Mouse (Mus musculus) embryonic facial prominence, embryonic 11.5 days (tissue): Measurements from ENCODE around the gene Rrm2. TPM values are rescaled to one million over a fixed set of nuclear protein-coding genes. Genes with fewer than 3 reads are reported as not detected.

Experiments used
- ATAC-seq: fragments of 200-750 bp; cut with Nextera tagmentation; replicated peaks from 2 replicates; pipeline ENCODE4 v1.8.0; 2017; ENCODE audit warnings: low read depth; ENCODE audit not compliant: insufficient number of reproducible peaks, low FRiP score, low TSS enrichment
- DNase-seq: peaks from one replicate; pipeline ENCODE4 v3.0.0-alpha.2; 2015; ENCODE audit warnings: low spot score
- H3K27ac ChIP-seq: fragments of 300-500 bp; sonication (generic); replicated peaks from 2 replicates; pipeline ENCODE4 v1.5.1; 2014; ENCODE audit warnings: mild to moderate bottlenecking, low read depth, low read length, control low read depth
- H3K27me3 ChIP-seq: fragments of 300-500 bp; sonication (generic); 2 replicates; pipeline ENCODE4 v1.6.1; 2014; ENCODE audit warnings: mild to moderate bottlenecking, low read length, moderate library complexity, mixed read lengths; ENCODE audit not compliant: control insufficient read depth, insufficient read depth
- H3K36me3 ChIP-seq: fragments of 300-500 bp; sonication (generic); replicated peaks from 2 replicates; pipeline ENCODE4 v1.6.1; 2014; ENCODE audit warnings: low read depth, mild to moderate bottlenecking, low read length, moderate library complexity, mixed read lengths; ENCODE audit not compliant: control insufficient read depth, insufficient read depth
- H3K4me1 ChIP-seq: fragments of 300-500 bp; sonication (generic); 2 replicates; pipeline ENCODE4 v1.6.1; 2014; ENCODE audit warnings: low read length, mixed read lengths; ENCODE audit not compliant: control insufficient read depth, insufficient read depth
- H3K4me2 ChIP-seq: fragments of 300-500 bp; sonication (generic); 2 replicates; pipeline ENCODE4 v1.6.1; 2014; ENCODE audit warnings: low read depth, mild to moderate bottlenecking, control low read depth, low read length, moderate library complexity
- H3K4me3 ChIP-seq: fragments of 300-500 bp; sonication (generic); 2 replicates; pipeline ENCODE4 v1.5.1; 2014; ENCODE audit warnings: low read depth, low read length, control low read depth
- H3K9ac ChIP-seq: fragments of 300-500 bp; sonication (generic); replicated peaks from 2 replicates; pipeline ENCODE4 v1.6.1; 2014; ENCODE audit warnings: mild to moderate bottlenecking, control low read depth, low read length
- H3K9me3 ChIP-seq: fragments of 300-500 bp; sonication (generic); replicated peaks from 2 replicates; pipeline ENCODE4 v1.6.1; 2016; ENCODE audit warnings: mild to moderate bottlenecking, low read length, inconsistent platforms, mixed read lengths; ENCODE audit not compliant: control insufficient read depth
- WGBS: fragments of 180-500 bp; shearing (Covaris S2); extraction: QIAGEN DNeasy Blood & Tissue Kit; methylation state at CpG from one replicate; pipeline ENCODE4 v1.1.7; 2014; 5-methylcytosine and 5-hydroxymethylcytosine counted together
- polyA plus RNA-seq: library from polyadenylated mRNA; unstranded; fragments of >200 nt; fragmentation: Nextera tagmentation; extraction: Ambion mirVana; gene quantifications from 2 replicates; pipeline ENCODE4 v1.2.1, GENCODE M21; 2014

Gene Rrm2
- polyA plus RNA-seq, 1 experiment from 2014 or later = 431 TPM

- Histone ChIP-seq H3K36me3 (peaks cover 8% of the 10 kb centered on the region), H3K4me1 (no peaks in the 10 kb centered on the region; the same call in 1 of the 2 replicates), H3K4me3 (peak overlapping the region; percentile 93), H3K9me3 (no peaks in the 10 kb centered on the region), H3K27me3 (no peaks in the 10 kb centered on the region), H3K9ac (peak overlapping the region; percentile 67), H3K27ac (no peak overlapping the region; the same call in 1 of the 2 replicates), H3K4me2 (peak overlapping the region; percentile 82)
- WGBS = under 1% methylated on average over 9 of the region's 9 CpGs
- ATAC-seq (peak; percentile 1; the same call in 1 of the 2 replicates), DNase-seq (no peak)
These were observed 600 bp upstream of the Rrm2 start for GRCm38 (mm10) chr12:24707480-24707802.

- DNase-seq (peak; percentile 38), ATAC-seq (no peak)
- 0 out of 2 replicates have a peak overlapping the region, but pooled peaks have one; percentile 87 for H3K27ac ChIP-seq
- no peaks in the 10 kb centered on the region; the same call in 1 of the 2 replicates for H3K4me1 ChIP-seq
- H3K4me3 ChIP-seq = peak overlapping the region; percentile 93
- no peaks in the 10 kb centered on the region for H3K9me3 ChIP-seq
- H3K36me3 ChIP-seq = peaks cover 11% of the 10 kb centered on the region
- H3K4me2 ChIP-seq = peak overlapping the region; percentile 82
- WGBS = 1% methylated on average over 17 of the region's 17 CpGs
- no peaks in the 10 kb centered on the region for H3K27me3 ChIP-seq
- peak overlapping the region; percentile 97 for H3K9ac ChIP-seq
These were observed 780 bp downstream of the Rrm2 start for GRCm38 (mm10) chr12:24708824-24709218.

GRCm38 (mm10) chr12:24709409-24709808 lies 1.4 kb downstream of the Rrm2 start:
- WGBS = 24% methylated on average over 6 of the region's 6 CpGs
- H3K36me3 ChIP-seq = peaks cover 14% of the 10 kb centered on the region
- H3K4me1 ChIP-seq = no peaks in the 10 kb centered on the region; the same call in 1 of the 2 replicates
- no peaks in the 10 kb centered on the region for H3K9me3 ChIP-seq
- peak overlapping the region; percentile 82 for H3K4me2 ChIP-seq
- H3K4me3 ChIP-seq = peak overlapping the region; percentile 93
- H3K27ac ChIP-seq = 0 out of 2 replicates have a peak overlapping the region, but pooled peaks have one; percentile 13
- no peaks in the 10 kb centered on the region for H3K27me3 ChIP-seq
- peak overlapping the region; percentile 97 for H3K9ac ChIP-seq
- DNase-seq = peak; percentile 42
- no peak for ATAC-seq

DNA sequence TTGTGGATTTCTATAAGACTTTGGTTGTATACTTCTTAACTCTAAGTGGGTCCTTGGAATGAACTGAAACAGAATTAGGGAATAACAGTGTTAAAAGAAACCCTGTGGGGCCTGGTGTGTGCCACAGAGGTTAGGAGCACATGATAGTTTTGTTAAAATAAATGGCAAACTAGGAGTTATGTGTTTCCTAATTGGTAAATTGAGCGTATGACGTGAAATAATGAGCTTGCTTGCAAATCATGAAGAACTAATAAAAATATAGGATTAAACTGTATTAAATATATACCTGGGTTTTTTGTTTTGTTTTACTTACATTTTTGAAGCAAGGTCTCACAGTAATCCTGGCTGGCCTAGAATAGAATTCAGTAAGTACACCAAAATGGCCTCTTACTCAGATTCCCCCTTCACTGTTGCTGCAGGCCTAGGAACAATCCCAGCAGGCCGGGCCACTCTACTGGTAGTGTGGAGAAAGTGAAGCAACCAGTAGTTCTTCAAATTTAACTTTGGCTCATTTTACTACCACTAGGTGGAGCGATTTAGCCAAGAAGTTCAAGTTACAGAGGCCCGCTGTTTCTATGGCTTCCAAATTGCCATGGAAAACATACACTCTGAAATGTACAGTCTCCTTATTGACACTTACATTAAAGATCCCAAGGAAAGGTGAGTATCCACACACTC lies 1.9 kb downstream of the Rrm2 start:
- Histone ChIP-seq H3K4me1 (no peaks in the 10 kb centered on the region; the same call in 1 of the 2 replicates), H3K9ac (peak overlapping the region; percentile 97), H3K4me3 (peak overlapping the region; percentile 93), H3K36me3 (peaks cover 14% of the 10 kb centered on the region), H3K27ac (no peak overlapping the region), H3K27me3 (no peaks in the 10 kb centered on the region), H3K4me2 (peak overlapping the region; percentile 82), H3K9me3 (no peaks in the 10 kb centered on the region)
- ATAC-seq = no peak; the same call in 1 of the 2 replicates
- peak; percentile 95 for DNase-seq
- WGBS = 35% methylated on average over 5 of the region's 5 CpGs

GRCm38 (mm10) chr12:24710672-24711071 lies 2.6 kb downstream of the Rrm2 start:
- 68% methylated on average over 5 of the region's 5 CpGs for WGBS
- H3K27ac ChIP-seq = no peak overlapping the region

GRCm38 (mm10) chr12:24712396-24712795 lies 4.4 kb downstream of the Rrm2 start:
- 86% methylated on average over 8 of the region's 8 CpGs for WGBS
- Histone ChIP-seq H3K4me2 (no peak overlapping the region), H3K9me3 (no peaks in the 10 kb centered on the region), H3K27ac (no peak overlapping the region), H3K4me1 (no peaks in the 10 kb centered on the region; the same call in 1 of the 2 replicates), H3K4me3 (no peak overlapping the region), H3K9ac (no peak overlapping the region), H3K36me3 (peaks cover 14% of the 10 kb centered on the region), H3K27me3 (no peaks in the 10 kb centered on the region)
- ATAC-seq = no peak
- DNase-seq = no peak

More at GRCm38 (mm10) chr12:24710672-24711071, 2.6 kb downstream of the Rrm2 start:
- H3K36me3 ChIP-seq = peaks cover 14% of the 10 kb centered on the region
- no peaks in the 10 kb centered on the region for H3K9me3 ChIP-seq
- ATAC-seq (no peak), DNase-seq (peak; percentile 51)
- no peaks in the 10 kb centered on the region; the same call in 1 of the 2 replicates for H3K4me1 ChIP-seq
- H3K9ac ChIP-seq = no peak overlapping the region
- no peaks in the 10 kb centered on the region for H3K27me3 ChIP-seq
- H3K4me3 ChIP-seq = 0 out of 2 replicates have a peak overlapping the region, but pooled peaks have one; percentile 7
- peak overlapping the region; percentile 17; the same call in 1 of the 2 replicates for H3K4me2 ChIP-seq

DNA sequence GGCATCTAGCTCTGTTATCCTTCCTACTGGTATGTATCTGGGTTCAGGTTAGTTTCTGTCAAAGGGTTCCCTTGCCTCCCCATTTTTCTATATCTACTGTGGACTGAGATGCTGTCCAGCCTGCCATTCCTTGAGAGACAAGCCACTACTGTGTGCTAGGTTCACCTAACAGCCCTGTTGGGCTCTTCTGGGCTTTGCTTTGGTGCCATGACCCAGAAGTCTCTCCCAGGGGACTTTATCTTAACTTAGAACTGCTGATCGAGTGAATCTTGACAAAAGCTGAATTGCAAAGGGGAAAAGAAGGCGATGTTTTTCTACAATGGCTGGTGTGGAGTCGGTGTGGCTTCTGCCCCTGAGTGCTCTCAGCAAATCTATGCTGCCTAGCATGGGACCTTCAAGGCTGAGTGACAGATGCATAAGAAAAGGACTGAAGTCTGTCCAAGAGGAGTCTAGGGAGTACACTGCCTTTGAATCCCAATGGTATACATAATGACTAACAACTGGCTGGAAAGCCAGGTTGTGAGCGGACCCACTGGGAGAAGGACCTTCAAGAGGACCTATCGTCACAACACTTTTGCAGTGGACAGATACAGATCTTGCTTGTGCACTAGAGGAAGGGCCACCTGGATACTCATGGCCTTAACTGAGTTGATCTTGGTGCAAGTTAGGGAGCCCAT lies 6.7 kb downstream of the Rrm2 start:
- no peaks in the 10 kb centered on the region; the same call in 1 of the 2 replicates for H3K4me1 ChIP-seq
- H3K27ac ChIP-seq = no peak overlapping the region
- no peak for DNase-seq
- no peak for ATAC-seq
- H3K4me2 ChIP-seq = no peak overlapping the region
- H3K9ac ChIP-seq = no peak overlapping the region
- no peaks in the 10 kb centered on the region for H3K9me3 ChIP-seq
- WGBS = 74% methylated on average over 5 of the region's 5 CpGs
- H3K36me3 ChIP-seq = peaks cover 12% of the 10 kb centered on the region
- no peak overlapping the region for H3K4me3 ChIP-seq
- no peaks in the 10 kb centered on the region for H3K27me3 ChIP-seq
